Mouse (Mus musculus): ENCODE data around the gene L3mbtl1.
A peak's percentile ranks its signal among the peaks of the same experiment; 100 is the strongest.

The L3mbtl1 gene

DNA sequence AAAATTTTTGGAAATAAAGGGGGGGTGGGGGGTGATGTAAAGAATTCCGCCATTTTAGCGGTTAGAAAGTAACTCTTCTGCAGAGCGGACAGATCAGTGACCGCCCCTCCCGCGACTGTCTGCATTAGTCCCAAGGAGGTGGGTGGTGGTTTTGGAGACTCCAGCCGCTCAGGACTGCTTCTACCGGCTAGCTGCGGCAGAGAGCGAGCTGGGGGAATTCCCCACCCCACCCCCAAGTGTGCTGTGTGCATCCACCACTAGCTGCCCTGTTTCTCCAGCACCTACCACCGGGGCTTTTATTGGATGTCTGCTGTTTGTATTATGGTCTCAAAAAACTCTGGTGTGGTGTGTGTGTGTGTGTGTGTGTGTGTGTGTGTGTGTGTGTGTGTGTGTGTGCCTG, 659 bp downstream of the L3mbtl1 start:
- peak; percentile 52 for DNase-seq (ENCODE audit: low read depth, low spot score)

DNA sequence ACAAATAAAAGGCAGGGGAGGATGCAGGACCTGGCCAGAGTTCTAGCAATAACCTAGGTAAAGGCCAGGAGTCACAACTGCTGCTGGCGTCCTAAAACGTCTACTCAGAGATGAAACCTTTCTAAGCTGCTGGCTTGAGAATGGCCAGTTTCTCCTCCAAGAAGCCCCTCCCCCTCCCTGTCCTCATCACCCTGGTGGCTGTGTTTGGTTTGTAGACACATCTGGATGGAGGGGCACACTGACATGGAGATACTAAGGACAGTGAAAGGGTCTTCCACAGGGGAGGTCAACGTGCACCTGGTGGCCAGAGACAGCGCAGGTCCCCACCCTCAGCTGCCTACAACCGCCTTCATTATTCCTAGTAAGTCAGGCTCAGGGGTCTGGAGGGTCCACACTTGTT, 3.7 kb downstream of the L3mbtl1 start:
- DNase-seq (ENCODE audit: low read depth, low spot score) = no peak

DNA sequence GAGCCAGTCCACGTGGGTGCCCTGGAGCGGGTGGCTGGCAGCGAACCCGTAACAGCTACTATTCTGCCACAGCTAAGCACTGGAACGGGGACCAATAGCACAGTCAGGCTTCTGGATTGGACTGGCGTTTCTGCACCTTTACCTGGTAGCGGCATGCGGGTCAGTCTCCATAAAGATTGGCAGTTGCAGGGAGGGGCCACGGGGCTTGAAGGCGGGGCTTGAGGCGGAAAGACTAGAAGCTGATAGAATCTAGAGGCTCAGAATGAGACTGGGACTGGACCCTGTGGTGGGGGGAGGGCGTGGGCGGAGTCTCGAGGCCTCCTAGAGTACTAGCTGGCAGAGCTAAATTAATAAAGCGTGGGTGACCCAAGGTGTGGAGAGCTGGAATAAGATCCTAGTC, 4.5 kb downstream of the L3mbtl1 start:
- peak; percentile 48 for DNase-seq (ENCODE audit: low read depth, low spot score)

DNA sequence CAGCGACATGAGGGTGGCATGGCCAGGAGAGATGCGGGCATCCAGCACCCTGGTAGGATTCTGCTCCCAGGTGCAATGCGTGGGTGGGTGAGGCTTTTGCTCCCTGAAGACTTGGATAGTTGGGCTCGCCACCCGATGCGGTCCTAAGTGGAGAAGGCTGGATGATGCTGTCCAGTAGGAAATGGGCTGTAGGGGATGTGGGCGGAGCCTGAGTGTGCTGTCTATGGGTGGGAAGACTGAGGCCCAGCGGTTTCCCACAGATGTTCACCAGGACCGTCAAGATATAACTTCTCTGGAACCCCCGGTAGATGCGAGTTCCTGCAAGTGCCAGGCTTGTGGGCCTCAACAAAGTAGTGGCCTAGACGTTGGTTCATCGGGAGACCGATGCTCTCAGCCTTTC, 4.9 kb downstream of the L3mbtl1 start:
- peak; percentile 33 for DNase-seq (ENCODE audit: low read depth, low spot score)

DNA sequence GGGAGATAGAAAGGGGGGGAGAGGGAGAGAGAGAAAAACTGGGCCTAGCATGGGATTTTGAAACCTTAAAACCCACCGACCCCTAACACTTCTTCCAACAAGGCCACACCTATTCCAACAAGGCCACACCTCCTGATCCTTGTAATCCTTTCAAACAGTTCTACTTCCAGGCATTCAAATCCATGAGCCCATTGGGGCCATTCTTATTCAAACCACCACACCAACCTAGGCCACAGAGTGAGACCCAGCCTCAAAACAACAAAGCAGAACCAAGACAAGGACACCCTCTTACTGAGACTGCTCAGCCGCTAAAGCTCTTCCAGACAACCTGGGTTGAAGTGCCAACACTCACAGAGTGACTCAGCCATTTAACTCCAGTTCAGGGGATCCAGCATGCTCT, 7.5 kb downstream of the L3mbtl1 start:
- no peak for DNase-seq (ENCODE audit: low read depth, low spot score)

DNA sequence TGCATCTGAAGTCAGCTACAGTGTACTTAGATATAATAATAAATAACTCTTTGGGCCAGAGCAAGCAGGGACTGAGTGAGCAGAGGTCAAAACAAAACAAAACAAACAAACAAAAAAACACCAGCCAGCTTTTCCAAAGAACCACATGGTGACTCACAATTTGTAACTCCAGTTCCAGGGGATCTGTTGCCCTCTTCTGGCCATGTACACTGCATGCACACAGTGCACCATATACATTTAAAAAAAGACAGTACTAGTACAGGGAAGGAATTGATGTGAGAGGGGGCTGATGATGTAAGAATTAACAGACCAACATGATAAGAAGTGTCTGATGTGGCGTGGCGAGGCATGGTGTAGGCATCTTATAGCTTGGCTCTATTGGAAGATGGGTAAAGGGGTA, 13.6 kb downstream of the L3mbtl1 start:
- no peak for DNase-seq (ENCODE audit: low read depth, low spot score)

DNA sequence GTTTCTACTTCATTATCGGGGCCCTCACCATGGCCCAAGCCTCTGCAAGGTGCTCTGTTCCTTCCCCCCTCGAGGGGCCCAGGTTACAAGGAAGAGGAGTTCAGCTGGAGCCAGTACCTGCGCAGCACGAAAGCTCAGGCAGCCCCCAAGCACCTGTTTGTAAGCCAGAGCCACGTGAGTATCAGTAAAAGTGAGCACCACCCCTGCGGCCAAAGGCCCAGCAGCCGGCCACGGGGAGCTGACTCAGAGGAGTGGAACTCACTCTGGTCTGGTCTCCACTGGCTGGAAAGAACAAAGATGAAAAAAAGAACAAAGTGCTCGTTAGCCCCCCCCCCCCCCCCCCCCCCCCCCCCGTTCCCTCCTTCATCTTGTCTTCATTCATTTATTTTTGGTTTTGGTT, 18.0 kb downstream of the L3mbtl1 start:
- no peak for DNase-seq (ENCODE audit: low read depth, low spot score)

DNA sequence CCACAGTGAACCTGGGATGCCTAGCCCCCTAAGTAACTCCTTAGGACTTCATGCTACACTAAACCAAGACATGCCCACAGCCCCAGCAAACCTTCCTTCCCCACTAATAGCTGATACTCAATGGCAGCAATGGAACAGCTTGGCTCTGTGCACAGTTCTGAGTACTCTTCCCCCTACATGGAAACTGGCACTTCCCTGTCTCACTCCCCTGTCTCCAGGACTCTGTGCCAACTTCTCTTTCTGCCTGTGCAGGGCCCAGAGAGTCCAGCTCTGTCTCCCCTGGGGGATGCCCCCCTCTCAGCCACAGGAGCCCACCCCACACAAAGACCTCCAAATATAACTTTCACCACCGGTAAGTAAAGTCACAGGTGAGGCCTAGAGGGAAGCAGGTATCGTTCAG, 23.5 kb downstream of the L3mbtl1 start:
- no peak for DNase-seq (ENCODE audit: low read depth, low spot score)

DNA sequence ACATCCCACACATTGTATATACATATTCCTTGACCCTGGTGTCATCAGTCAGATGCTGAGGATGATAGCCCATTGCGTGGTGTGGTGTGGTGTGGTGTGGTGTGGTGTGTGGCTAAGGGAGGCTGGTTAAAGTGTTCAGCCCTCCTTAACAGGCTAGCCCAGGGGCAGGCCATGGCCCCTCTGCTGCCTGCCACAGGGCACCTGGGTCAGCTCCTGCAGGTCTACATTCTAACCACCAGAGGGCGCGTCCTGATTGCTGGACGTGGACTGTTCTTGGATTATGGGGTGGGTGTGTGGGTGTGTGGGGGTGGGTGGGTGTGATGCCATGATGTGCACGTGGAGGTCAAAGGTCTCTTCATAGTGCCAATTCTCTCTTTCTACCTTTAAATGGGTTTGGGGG, 25.1 kb downstream of the L3mbtl1 start:
- peak; percentile 28 for DNase-seq (ENCODE audit: low read depth, low spot score)

DNA sequence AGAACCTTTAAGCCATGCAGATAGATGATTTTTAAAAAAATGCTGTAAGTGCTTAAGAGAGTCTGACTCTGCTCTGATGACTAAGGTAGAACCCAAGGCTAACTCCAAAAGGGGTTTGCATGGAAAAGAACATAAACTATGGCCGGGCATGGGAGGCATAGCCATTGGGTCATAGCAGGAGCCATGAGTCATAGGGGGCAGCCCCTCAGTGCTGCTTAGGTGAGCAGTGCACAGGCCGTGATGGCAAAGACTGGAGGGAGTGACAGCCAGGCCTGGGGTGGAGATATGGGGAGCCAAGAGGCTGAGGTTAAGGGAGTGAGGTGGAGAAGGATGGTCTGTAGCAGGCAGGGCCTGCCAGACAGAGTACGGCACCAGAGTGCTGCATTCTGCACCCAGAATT, 25.8 kb downstream of the L3mbtl1 start:
- DNase-seq (ENCODE audit: low read depth, low spot score) = no peak

DNA sequence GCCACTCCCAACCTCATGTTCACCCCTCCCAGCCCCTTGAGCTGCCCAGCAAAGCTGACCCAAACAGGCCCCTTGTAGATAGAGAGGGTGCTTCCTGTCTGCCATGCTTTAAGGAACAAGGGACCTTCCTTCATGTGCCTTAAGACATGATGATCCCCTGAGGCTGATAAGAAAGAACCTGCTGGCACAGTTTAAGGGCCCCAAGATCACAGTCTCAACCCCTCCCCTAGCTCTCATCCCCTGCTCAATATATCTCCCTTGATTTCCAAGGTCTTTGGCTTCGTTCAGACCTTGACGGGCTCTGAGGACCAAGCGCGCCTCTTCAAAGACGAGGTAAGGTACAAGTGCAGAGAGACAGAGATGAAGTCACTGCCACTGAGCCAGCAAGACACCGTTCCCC, 27.6 kb downstream of the L3mbtl1 start:
- DNase-seq (ENCODE audit: low read depth, low spot score) = no peak

DNA sequence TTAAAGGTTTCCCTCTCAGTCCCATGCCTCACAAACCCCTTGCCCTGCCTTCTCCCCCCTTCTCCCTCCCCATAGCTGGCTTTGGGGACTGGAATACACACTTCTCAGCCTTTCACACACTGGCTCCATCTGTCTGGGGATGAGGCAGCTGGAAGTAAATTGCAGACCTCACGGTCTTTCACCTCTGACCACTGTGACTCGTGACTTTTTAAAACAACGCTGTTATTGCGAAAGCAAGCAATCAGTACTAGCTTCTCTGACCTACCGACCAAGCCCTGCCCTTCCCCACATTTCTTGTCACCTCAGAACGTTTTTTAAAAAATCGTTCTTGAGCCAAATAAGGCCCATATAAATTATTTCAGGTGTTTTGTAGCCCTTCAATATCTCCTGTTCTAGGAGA, 29.5 kb downstream of the L3mbtl1 start:
- no peak for DNase-seq (ENCODE audit: low read depth, low spot score)

DNA sequence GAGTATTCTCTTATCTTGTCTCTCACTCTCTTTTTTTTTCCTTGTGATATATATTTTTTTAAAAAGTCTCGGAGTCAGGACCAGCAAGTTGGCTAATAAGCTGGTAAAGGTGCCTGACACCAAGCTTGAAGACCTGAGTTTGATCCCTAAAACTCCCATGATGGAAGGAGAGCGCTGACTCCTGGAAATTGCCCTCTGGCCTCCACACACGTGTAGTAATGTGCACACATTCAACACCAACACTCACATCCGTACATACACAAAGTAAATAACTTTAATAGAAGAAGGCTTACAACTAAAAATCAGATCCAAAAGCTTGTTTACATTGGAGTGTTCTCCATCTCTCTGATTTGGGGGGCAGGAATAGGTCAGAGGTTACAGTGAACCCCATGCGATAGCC, 29.9 kb downstream of the L3mbtl1 start:
- DNase-seq (ENCODE audit: low read depth, low spot score) = no peak

DNA sequence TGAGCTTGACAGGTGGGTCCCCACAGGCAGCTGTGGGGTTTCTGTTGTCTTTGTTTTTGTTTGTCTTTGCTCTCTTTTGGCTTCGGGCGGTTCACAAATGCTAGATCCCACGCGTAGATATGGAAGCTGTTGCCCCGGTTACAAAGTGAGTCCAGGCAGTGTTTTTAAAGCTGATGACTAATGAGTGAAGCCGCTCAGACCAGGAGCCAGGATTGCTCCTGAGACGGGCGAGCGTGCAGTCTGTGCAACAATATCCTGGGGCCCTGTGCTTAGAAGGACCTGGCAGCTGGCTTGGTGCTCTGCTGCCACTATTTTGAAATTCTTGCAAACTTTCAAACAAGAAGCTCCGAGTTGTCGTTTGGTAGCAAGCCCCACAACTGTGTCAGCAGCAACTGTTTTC, 30.4 kb downstream of the L3mbtl1 start:
- DNase-seq (ENCODE audit: low read depth, low spot score) = peak; percentile 29

DNA sequence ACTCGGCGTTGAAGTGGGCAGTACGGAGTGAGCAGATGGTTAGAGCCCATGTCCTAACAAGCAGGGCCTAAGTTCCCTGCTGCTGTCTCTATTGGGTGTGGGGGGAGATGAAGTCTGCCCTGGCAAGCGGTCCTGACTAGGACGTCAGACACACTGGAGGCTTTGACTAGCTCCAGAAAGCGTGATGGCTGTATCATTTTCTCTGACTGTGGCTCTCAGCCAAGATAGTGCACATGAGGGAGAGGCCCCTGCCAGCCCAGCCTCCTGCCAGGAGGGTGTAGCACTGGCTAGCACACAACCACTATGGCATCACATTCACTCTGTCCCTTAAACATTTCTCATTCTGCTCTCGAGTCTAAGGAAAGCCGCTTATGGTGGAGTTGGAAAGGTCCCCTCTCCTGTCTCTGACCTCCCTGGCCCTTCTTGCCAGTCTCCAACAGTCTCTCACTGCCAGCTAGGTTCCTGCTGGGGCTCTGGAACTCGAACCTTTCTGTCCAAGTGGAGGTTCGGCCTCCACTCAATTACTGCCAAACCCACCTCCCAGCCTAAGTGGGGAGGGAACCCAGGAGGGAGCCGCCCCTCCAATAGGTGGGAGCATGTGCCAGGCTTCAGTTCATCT, 32.0 kb downstream of the L3mbtl1 start:
- DNase-seq (ENCODE audit: low read depth, low spot score) = peak; percentile 91

DNA sequence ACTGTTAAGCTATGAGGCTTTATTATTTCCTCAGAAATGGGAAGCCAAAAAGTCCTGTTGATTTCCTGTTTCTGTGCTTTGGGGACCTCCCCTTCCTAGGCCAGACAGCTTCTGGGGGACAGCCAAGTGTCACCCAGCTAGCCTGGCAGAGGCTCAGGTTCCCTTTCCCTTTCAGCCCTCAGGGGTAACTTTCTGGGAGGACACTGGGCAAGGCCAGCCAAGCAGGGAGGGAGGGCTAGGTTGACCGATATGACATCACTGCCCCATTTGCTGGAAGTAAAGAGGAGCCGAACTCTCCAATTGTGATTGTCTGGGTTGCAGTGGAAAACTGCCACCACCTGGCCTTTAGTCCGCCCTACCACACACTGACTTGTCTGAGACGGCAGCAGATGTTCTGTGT, 32.7 kb downstream of the L3mbtl1 start:
- peak; percentile 35 for DNase-seq (ENCODE audit: low read depth, low spot score)

DNA sequence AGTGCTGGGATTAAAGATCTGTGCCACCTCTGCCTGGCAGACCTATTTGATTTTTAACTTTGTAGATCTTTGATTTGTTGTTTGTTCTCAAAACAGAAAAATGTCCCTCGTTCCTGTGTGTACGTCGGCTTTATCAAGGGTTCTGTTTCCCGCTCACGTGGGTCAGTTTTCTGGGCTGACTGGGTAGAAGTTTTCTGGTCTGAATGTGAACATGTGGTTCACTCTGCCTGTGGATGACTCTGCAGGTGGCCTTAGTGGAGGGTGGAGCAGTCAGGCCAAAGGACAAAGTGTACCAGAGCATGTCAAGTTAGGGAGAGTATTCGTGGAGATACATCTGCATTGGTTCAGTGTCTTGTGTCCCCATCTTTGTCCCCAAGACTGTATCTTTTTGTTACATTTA, 41.1 kb downstream of the L3mbtl1 start:
- no peak for DNase-seq (ENCODE audit: low read depth, low spot score)

DNA sequence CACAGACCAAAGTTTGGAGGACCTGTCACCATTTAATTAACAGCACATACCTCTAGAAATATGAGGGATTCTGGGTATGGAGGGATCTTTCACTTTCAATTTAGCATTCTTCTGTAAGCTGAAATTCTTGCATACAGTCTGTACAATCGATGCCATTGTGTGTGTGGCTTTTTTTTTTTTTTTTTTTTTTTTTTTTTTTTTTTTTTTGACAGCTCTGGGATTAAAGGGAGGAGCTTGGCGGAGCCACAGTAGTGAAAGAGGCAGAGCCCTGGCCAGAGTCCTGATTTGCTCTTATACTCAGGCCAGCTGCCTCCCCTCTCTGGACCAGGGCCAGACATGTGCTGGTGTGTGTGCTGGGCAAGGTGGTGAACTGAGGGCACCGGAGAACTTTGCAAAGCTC, 42.7 kb downstream of the L3mbtl1 start:
- peak; percentile 70 for DNase-seq (ENCODE audit: low read depth, low spot score)

DNA sequence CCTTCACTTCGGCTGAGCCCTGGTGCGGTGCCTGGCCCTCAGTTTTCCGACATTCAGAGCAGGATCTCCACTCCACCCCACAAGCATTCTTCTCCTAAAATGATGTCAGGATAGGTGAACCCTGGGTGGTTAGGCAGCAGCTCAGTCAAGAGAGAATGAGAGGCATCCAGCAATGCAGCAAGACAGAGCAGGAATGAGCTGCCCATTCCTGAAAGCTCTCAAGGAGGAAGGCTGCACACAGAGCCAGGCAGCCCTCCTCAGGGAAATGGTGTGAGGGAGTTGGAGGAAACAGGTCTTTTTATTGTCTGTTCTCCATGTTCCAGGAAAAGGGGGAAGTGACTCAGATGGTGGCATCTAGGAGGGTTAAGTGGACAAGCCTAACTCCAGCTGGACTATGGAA, 43.5 kb downstream of the L3mbtl1 start:
- DNase-seq (ENCODE audit: low read depth, low spot score) = no peak

DNA sequence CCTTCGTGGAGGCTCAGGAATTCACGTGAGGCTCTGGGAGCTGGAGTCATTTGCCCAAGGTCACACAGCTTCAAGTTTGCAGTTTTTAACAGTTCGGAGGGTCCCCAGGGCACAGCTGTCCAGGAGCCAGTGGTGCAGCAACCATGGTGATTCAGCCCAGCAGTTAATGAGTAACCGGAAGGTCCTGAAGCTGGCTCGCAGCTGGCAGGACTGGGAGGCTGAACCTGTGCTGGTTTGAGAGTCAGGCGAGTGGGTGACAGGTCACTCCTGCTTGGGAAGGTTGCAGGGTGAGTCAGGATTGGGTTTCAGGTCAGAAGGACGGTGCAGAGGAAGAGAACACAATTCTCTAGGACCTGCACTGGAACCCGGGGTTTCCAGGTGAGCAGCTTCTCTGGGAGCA, 43.9 kb downstream of the L3mbtl1 start, which contains the start of gene Sgk2:
Gene Sgk2 (plus strand): TSS at position 113 of the 400 bp plus-strand sequence.
- DNase-seq (ENCODE audit: low read depth, low spot score) = no peak

DNA sequence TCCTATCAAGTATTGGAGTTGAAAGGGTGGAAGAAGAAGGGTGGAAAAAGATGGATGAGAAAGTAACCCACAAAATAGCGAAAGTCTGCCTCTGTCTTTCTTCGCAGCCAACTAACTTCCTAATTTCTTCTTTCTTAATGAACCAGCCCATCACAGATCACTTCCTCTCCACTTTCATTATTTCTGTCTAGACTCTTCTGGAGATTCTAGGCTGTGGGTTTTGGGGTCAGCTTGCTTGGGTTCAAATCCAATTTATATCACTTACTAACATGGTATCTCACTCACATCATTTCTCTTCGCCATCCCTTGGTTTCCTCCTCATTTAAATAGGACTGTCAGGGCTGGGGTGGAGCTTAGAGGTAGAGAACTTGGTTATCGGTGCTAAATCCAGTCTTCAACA, 45.0 kb downstream of the L3mbtl1 start:
- DNase-seq (ENCODE audit: low read depth, low spot score) = no peak

DNA sequence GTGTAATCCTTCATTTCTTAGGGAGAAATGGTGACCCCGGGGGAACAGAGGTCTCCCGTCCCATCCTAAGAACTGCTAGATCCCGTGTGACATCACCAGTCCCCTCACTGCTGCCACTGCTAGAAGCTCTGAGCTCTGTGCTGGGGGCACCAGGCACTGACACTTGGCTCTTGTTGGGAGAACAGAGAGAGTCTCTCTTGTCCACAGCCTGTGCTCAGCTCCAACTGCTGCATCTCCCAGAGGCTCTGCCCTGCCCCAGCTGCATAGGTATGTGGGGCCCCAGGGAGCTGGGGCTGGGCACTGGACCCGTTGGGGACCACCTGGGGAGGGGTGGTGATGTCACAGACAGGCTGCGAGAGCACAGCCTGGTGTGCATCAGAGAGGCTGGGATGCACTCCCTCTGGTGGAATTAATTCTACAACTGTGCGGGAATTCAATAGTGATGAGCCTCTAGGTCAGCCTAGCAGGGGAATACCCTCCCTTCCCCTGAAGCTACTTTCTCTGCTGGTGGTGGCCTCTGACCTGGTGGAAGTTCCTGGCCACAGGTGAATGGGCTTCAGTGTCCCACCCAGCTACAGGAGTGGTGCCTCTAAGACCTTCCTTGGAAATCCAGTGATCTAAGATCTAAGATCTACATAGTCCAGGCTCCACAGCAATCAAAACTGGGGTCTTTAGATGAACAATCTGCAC, 48.3 kb downstream of the L3mbtl1 start:
- DNase-seq (ENCODE audit: low read depth, low spot score) = peak; percentile 80

DNA sequence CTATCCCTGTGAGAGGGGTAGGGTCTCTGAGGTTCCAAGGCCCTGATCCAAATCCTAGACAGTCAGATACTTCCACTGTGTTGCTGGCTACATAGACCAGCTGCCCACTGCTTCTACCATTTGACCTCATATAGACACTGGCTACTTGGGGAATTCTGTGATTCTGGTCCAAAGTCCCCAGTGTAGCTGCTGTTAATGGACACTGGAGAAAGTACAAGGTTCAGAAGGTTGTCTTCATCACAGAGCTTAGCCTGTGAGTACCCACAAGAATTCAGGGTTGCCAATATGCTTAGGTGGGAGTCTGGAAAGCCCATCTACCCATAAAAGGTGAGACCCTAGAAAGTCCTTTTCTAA, 48.8 kb downstream of the L3mbtl1 start:
- no peak for DNase-seq (ENCODE audit: low read depth, low spot score)

Data from brain, adult 2 months (tissue).